Mouse (Mus musculus): ENCODE results near the gene Mpz. TPM values are rescaled to one million over a fixed set of nuclear protein-coding genes. Genes with fewer than 3 reads are reported as not detected.

Mpz gene
- total and polyA plus RNA-seq, 2 experiments from 2014 or later: 0.49 to 0.63 TPM

GRCm38 (mm10) chr1:171203471-171204248, 53.1 kb downstream of the Mpz start:
- 51% methylated on average over 10 of the region's 11 CpGs for WGBS
- no peak for DNase-seq (ENCODE audit: low spot score)

GRCm38 (mm10) chr1:171204249-171204644, 53.7 kb downstream of the Mpz start:
- H3K4me2 ChIP-seq (ENCODE audit: low read depth, low read length, poor library complexity, severe bottlenecking): no peak overlapping the region
- no peaks in the 10 kb centered on the region for H3K36me3 ChIP-seq (ENCODE audit: insufficient read depth, low read length)
- no peaks in the 10 kb centered on the region for H3K4me1 ChIP-seq (ENCODE audit: insufficient read depth, low read length)
- no peak overlapping the region for H3K9ac ChIP-seq (replicated peaks; ENCODE audit: low read length, poor library complexity, severe bottlenecking)
- 58% methylated on average over 7 of the region's 7 CpGs for WGBS
- no peak for ATAC-seq (ENCODE audit: low FRiP score)
- no peak for TF ChIP-seq CTCF (IDR thresholded peaks at IDR 0.05)
- H3K4me3 ChIP-seq (ENCODE audit: low read depth, low read length): no peak overlapping the region
- H3K27me3 ChIP-seq (ENCODE audit: insufficient read depth, low read length): no peaks in the 10 kb centered on the region
- DNase-seq (ENCODE audit: low spot score): no peak
- H3K9me3 ChIP-seq (ENCODE audit: low read length): no peaks in the 10 kb centered on the region
- H3K27ac ChIP-seq (ENCODE audit: low read depth, low read length): no peak overlapping the region

More at GRCm38 (mm10) chr1:171203471-171204248, 53.1 kb downstream of the Mpz start:
- TF ChIP-seq CTCF (IDR thresholded peaks at IDR 0.05): no peak
- H3K4me3 ChIP-seq (ENCODE audit: low read depth, low read length): no peak overlapping the region
- no peak overlapping the region for H3K9ac ChIP-seq (replicated peaks; ENCODE audit: low read length, poor library complexity, severe bottlenecking)
- no peaks in the 10 kb centered on the region for H3K9me3 ChIP-seq (ENCODE audit: low read length)
- no peaks in the 10 kb centered on the region for H3K27me3 ChIP-seq (ENCODE audit: insufficient read depth, low read length)
- H3K36me3 ChIP-seq (ENCODE audit: insufficient read depth, low read length): no peaks in the 10 kb centered on the region
- no peak overlapping the region for H3K4me2 ChIP-seq (ENCODE audit: low read depth, low read length, poor library complexity, severe bottlenecking)
- H3K27ac ChIP-seq (ENCODE audit: low read depth, low read length): no peak overlapping the region
- ATAC-seq (ENCODE audit: low FRiP score): no peak
- H3K4me1 ChIP-seq (ENCODE audit: insufficient read depth, low read length): no peaks in the 10 kb centered on the region

GRCm38 (mm10) chr1:171205704-171206493, 55.4 kb downstream of the Mpz start:
- 64% methylated on average over 6 of the region's 6 CpGs for WGBS
- H3K9me3 ChIP-seq (ENCODE audit: low read length): no peaks in the 10 kb centered on the region
- H3K4me2 ChIP-seq (ENCODE audit: low read depth, low read length, poor library complexity, severe bottlenecking): no peak overlapping the region
- no peaks in the 10 kb centered on the region for H3K36me3 ChIP-seq (ENCODE audit: insufficient read depth, low read length)
- DNase-seq (ENCODE audit: low spot score) (no peak), ATAC-seq (ENCODE audit: low FRiP score) (no peak)
- H3K4me3 ChIP-seq (ENCODE audit: low read depth, low read length): no peak overlapping the region
- no peak overlapping the region for H3K27ac ChIP-seq (ENCODE audit: low read depth, low read length)
- H3K27me3 ChIP-seq (ENCODE audit: insufficient read depth, low read length): no peaks in the 10 kb centered on the region
- TF ChIP-seq CTCF (IDR thresholded peaks at IDR 0.05): no peak
- no peak overlapping the region for H3K9ac ChIP-seq (replicated peaks; ENCODE audit: low read length, poor library complexity, severe bottlenecking)
- no peaks in the 10 kb centered on the region for H3K4me1 ChIP-seq (ENCODE audit: insufficient read depth, low read length)

GRCm38 (mm10) chr1:171209409-171209808, 58.9 kb downstream of the Mpz start:
- ATAC-seq (ENCODE audit: low FRiP score): no peak
- H3K27ac ChIP-seq (ENCODE audit: low read depth, low read length): no peak overlapping the region

More at GRCm38 (mm10) chr1:171209409-171209808, 58.9 kb downstream of the Mpz start:
- no peak overlapping the region for H3K9ac ChIP-seq (replicated peaks; ENCODE audit: low read length, poor library complexity, severe bottlenecking)
- no peaks in the 10 kb centered on the region for H3K4me1 ChIP-seq (ENCODE audit: insufficient read depth, low read length)
- H3K4me2 ChIP-seq (ENCODE audit: low read depth, low read length, poor library complexity, severe bottlenecking): no peak overlapping the region
- H3K36me3 ChIP-seq (ENCODE audit: insufficient read depth, low read length): no peaks in the 10 kb centered on the region
- H3K9me3 ChIP-seq (ENCODE audit: low read length): no peaks in the 10 kb centered on the region
- TF ChIP-seq CTCF (IDR thresholded peaks at IDR 0.05): no peak
- DNase-seq (ENCODE audit: low spot score): no peak
- 15% methylated on average over 4 of the region's 4 CpGs for WGBS
- H3K4me3 ChIP-seq (ENCODE audit: low read depth, low read length): no peak overlapping the region
- no peaks in the 10 kb centered on the region for H3K27me3 ChIP-seq (ENCODE audit: insufficient read depth, low read length)

Other genes with a start within 250 kb of the Mpz start
- 1.7 and 2.2 TPM in 2 replicates for gene Fcrlb, start 237.8 kb upstream of the Mpz start, total RNA-seq (2014; rRNA removed)
- gene Fcrlb, start 237.8 kb upstream of the Mpz start, polyA plus RNA-seq (2015; fragmentation: Nextera tagmentation; extraction: Ambion mirVana): 1.3 and 1.8 TPM in 2 replicates
- not detected in 2 replicates for gene Fcrla, start 223.1 kb upstream of the Mpz start, total RNA-seq (2014; rRNA removed)
- not detected in 2 replicates for gene Fcrla, start 223.1 kb upstream of the Mpz start, polyA plus RNA-seq (2015; fragmentation: Nextera tagmentation; extraction: Ambion mirVana)
- gene Fcgr2b, start 174.2 kb upstream of the Mpz start, total RNA-seq (2014; rRNA removed): 1.8 and 6.6 TPM in 2 replicates
- 2.1 and 3.6 TPM in 2 replicates for gene Fcgr2b, start 174.2 kb upstream of the Mpz start, polyA plus RNA-seq (2015; fragmentation: Nextera tagmentation; extraction: Ambion mirVana)
- gene Fcgr4, start 131.8 kb upstream of the Mpz start, total RNA-seq (2014; rRNA removed): 0.57 TPM in 1 of 2 replicates, not detected in the other
- gene Fcgr4, start 131.8 kb upstream of the Mpz start, polyA plus RNA-seq (2015; fragmentation: Nextera tagmentation; extraction: Ambion mirVana): 0.25 and 0.48 TPM in 2 replicates
- 18.1 and 19.8 TPM in 2 replicates for gene Fcgr3, start 85.8 kb upstream of the Mpz start, total RNA-seq (2014; rRNA removed)
- 12.8 and 14.2 TPM in 2 replicates for gene Fcgr3, start 85.8 kb upstream of the Mpz start, polyA plus RNA-seq (2015; fragmentation: Nextera tagmentation; extraction: Ambion mirVana)
- gene Cfap126, start 36.8 kb upstream of the Mpz start, total RNA-seq (2014; rRNA removed): 0.38 and 1.5 TPM in 2 replicates
- 6.0 and 8.1 TPM in 2 replicates for gene Cfap126, start 36.8 kb upstream of the Mpz start, polyA plus RNA-seq (2015; fragmentation: Nextera tagmentation; extraction: Ambion mirVana)
- 263 TPM in 2 replicates for gene Sdhc, start 108 bp upstream of the Mpz start, total RNA-seq (2014; rRNA removed)
- 313 and 326 TPM in 2 replicates for gene Sdhc, start 108 bp upstream of the Mpz start, polyA plus RNA-seq (2015; fragmentation: Nextera tagmentation; extraction: Ambion mirVana)
- 16.9 and 22.1 TPM in 2 replicates for gene Pcp4l1, start 45.6 kb downstream of the Mpz start, total RNA-seq (2014; rRNA removed)
- gene Pcp4l1, start 45.6 kb downstream of the Mpz start, polyA plus RNA-seq (2015; fragmentation: Nextera tagmentation; extraction: Ambion mirVana): 24.1 and 29.1 TPM in 2 replicates
- 0.11 TPM in 1 of 2 replicates, not detected in the other for gene Nr1i3, start 63.3 kb downstream of the Mpz start, total RNA-seq (2014; rRNA removed)
- gene Nr1i3, start 63.3 kb downstream of the Mpz start, polyA plus RNA-seq (2015; fragmentation: Nextera tagmentation; extraction: Ambion mirVana): 0.19 and 0.23 TPM in 2 replicates
- 49.8 and 57.6 TPM in 2 replicates for gene Tomm40l, start 71.8 kb downstream of the Mpz start, total RNA-seq (2014; rRNA removed)
- gene Tomm40l, start 71.8 kb downstream of the Mpz start, polyA plus RNA-seq (2015; fragmentation: Nextera tagmentation; extraction: Ambion mirVana): 33.9 and 44.6 TPM in 2 replicates
- gene Apoa2, start 74.3 kb downstream of the Mpz start, total RNA-seq (2014; rRNA removed): 3.7 TPM in 1 of 2 replicates, not detected in the other
- gene Apoa2, start 74.3 kb downstream of the Mpz start, polyA plus RNA-seq (2015; fragmentation: Nextera tagmentation; extraction: Ambion mirVana): 5.2 and 7.2 TPM in 2 replicates
- 21.3 and 25.9 TPM in 2 replicates for gene Fcer1g, start 83.7 kb downstream of the Mpz start, total RNA-seq (2014; rRNA removed)
- gene Fcer1g, start 83.7 kb downstream of the Mpz start, polyA plus RNA-seq (2015; fragmentation: Nextera tagmentation; extraction: Ambion mirVana): 30.5 and 31.1 TPM in 2 replicates
- gene Adamts4, start 99.7 kb downstream of the Mpz start, total RNA-seq (2014; rRNA removed): 5.2 and 8.2 TPM in 2 replicates
- 3.4 and 4.2 TPM in 2 replicates for gene Adamts4, start 99.7 kb downstream of the Mpz start, polyA plus RNA-seq (2015; fragmentation: Nextera tagmentation; extraction: Ambion mirVana)
- gene Ndufs2, start 100.7 kb downstream of the Mpz start, total RNA-seq (2014; rRNA removed): 224 and 230 TPM in 2 replicates
- gene Ndufs2, start 100.7 kb downstream of the Mpz start, polyA plus RNA-seq (2015; fragmentation: Nextera tagmentation; extraction: Ambion mirVana): 221 and 244 TPM in 2 replicates
- 77.0 and 94.9 TPM in 2 replicates for gene B4galt3, start 119.6 kb downstream of the Mpz start, total RNA-seq (2014; rRNA removed)
- gene B4galt3, start 119.6 kb downstream of the Mpz start, polyA plus RNA-seq (2015; fragmentation: Nextera tagmentation; extraction: Ambion mirVana): 109 and 110 TPM in 2 replicates
- 36.5 and 45.9 TPM in 2 replicates for gene Ppox, start 130.5 kb downstream of the Mpz start, total RNA-seq (2014; rRNA removed)
- gene Ppox, start 130.5 kb downstream of the Mpz start, polyA plus RNA-seq (2015; fragmentation: Nextera tagmentation; extraction: Ambion mirVana): 31.3 and 32.6 TPM in 2 replicates
- 59.5 and 65.9 TPM in 2 replicates for gene Usp21, start 137.3 kb downstream of the Mpz start, total RNA-seq (2014; rRNA removed)
- gene Usp21, start 137.3 kb downstream of the Mpz start, polyA plus RNA-seq (2015; fragmentation: Nextera tagmentation; extraction: Ambion mirVana): 81.0 and 82.6 TPM in 2 replicates
- gene Ufc1, start 144.3 kb downstream of the Mpz start, total RNA-seq (2014; rRNA removed): 83.7 and 87.9 TPM in 2 replicates
- 128 and 132 TPM in 2 replicates for gene Ufc1, start 144.3 kb downstream of the Mpz start, polyA plus RNA-seq (2015; fragmentation: Nextera tagmentation; extraction: Ambion mirVana)
- 29.8 and 42.1 TPM in 2 replicates for gene Dedd, start 178.4 kb downstream of the Mpz start, total RNA-seq (2014; rRNA removed)
- 38.9 and 40.3 TPM in 2 replicates for gene Dedd, start 178.4 kb downstream of the Mpz start, polyA plus RNA-seq (2015; fragmentation: Nextera tagmentation; extraction: Ambion mirVana)
- gene Nit1, start 194.9 kb downstream of the Mpz start, total RNA-seq (2014; rRNA removed): 42.5 and 44.0 TPM in 2 replicates
- gene Nit1, start 194.9 kb downstream of the Mpz start, polyA plus RNA-seq (2015; fragmentation: Nextera tagmentation; extraction: Ambion mirVana): 45.2 and 46.6 TPM in 2 replicates
- gene Pfdn2, start 195.0 kb downstream of the Mpz start, total RNA-seq (2014; rRNA removed): 17.3 and 18.4 TPM in 2 replicates
- gene Pfdn2, start 195.0 kb downstream of the Mpz start, polyA plus RNA-seq (2015; fragmentation: Nextera tagmentation; extraction: Ambion mirVana): 139 and 155 TPM in 2 replicates
- gene Klhdc9, start 210.1 kb downstream of the Mpz start, total RNA-seq (2014; rRNA removed): 4.0 and 4.5 TPM in 2 replicates
- 6.3 and 6.4 TPM in 2 replicates for gene Klhdc9, start 210.1 kb downstream of the Mpz start, polyA plus RNA-seq (2015; fragmentation: Nextera tagmentation; extraction: Ambion mirVana)
- gene Nectin4, start 219.4 kb downstream of the Mpz start, total RNA-seq (2014; rRNA removed): 4.7 and 9.3 TPM in 2 replicates
- 4.8 TPM in 2 replicates for gene Nectin4, start 219.4 kb downstream of the Mpz start, polyA plus RNA-seq (2015; fragmentation: Nextera tagmentation; extraction: Ambion mirVana)
- gene Arhgap30, start 238.2 kb downstream of the Mpz start, total RNA-seq (2014; rRNA removed): 0.82 and 1.1 TPM in 2 replicates
- gene Arhgap30, start 238.2 kb downstream of the Mpz start, polyA plus RNA-seq (2015; fragmentation: Nextera tagmentation; extraction: Ambion mirVana): 0.75 and 0.81 TPM in 2 replicates